Mouse (Mus musculus) heart, postnatal 14 days (tissue): ENCODE data around the gene Maml3. TPM values are rescaled to one million over a fixed set of nuclear protein-coding genes. Genes with fewer than 3 reads are reported as not detected.

Experiments used
- DNase-seq, 2 experiments: peaks; one replicate each; pipeline ENCODE4 v3.0.0; 2021 to 2022
- intact Hi-C: fragments of 180-260 bp; cut with DNase I; formaldehyde crosslinking; loops from one replicate; pipeline ENCODE4 v1.15.1; 2025
- total RNA-seq, 2 experiments: library from RNA; stranded (reverse); gene quantifications; 2 replicates each; pipeline ENCODE4 v1.2.3; 2021

Gene Maml3
- total RNA-seq, 2 experiments from 2014 or later: 3.7 to 5.0 TPM

GRCm38 (mm10) chr3:52099286-52099685 lies 5.6 kb downstream of the Maml3 start:
- no peak for DNase-seq
- intact Hi-C loops: no loop called here

- no peak for DNase-seq
Measured at GRCm38 (mm10) chr3:52091261-52091797, 13.5 kb downstream of the Maml3 start.

GRCm38 (mm10) chr3:52090230-52090873 lies 14.5 kb downstream of the Maml3 start:
- intact Hi-C loops: no loop called here

More at GRCm38 (mm10) chr3:52091261-52091797, 13.5 kb downstream of the Maml3 start:
- intact Hi-C loops: no loop called here

GRCm38 (mm10) chr3:52088458-52089341 lies 16.2 kb downstream of the Maml3 start:
- intact Hi-C loops: loop anchor here (5.0 kb wide), 1 partner anchor 41 kb away; no protein-coding TSS in a partner anchor
- peak; percentile 97 to 98 for DNase-seq

More at GRCm38 (mm10) chr3:52090230-52090873, 14.5 kb downstream of the Maml3 start:
- DNase-seq: no peak

GRCm38 (mm10) chr3:52087636-52088280 lies 17.1 kb downstream of the Maml3 start:
- intact Hi-C loops: loop anchor here (5.0 kb wide), 1 partner anchor 40 kb away; no protein-coding TSS in a partner anchor
- DNase-seq: no peak

GRCm38 (mm10) chr3:52078763-52079162 lies 26.1 kb downstream of the Maml3 start:
- DNase-seq: no peak
- intact Hi-C loops: no loop called here

- DNase-seq: no peak
- intact Hi-C loops: no loop called here
Measured at GRCm38 (mm10) chr3:52073959-52074358, 30.9 kb downstream of the Maml3 start.

- no peak for DNase-seq
- intact Hi-C loops: no loop called here
Measured at GRCm38 (mm10) chr3:52071996-52072395, 32.9 kb downstream of the Maml3 start.

GRCm38 (mm10) chr3:52070163-52070478 lies 34.8 kb downstream of the Maml3 start:
- intact Hi-C loops: no loop called here

GRCm38 (mm10) chr3:52069304-52070162 lies 35.3 kb downstream of the Maml3 start:
- peak; percentile 65 to 69 for DNase-seq
- intact Hi-C loops: no loop called here

More at GRCm38 (mm10) chr3:52070163-52070478, 34.8 kb downstream of the Maml3 start:
- no peak for DNase-seq

GRCm38 (mm10) chr3:52068885-52069284 lies 36.0 kb downstream of the Maml3 start:
- intact Hi-C loops: no loop called here
- no peak for DNase-seq

- DNase-seq: no peak
- intact Hi-C loops: no loop called here
Measured at GRCm38 (mm10) chr3:52067181-52067580, 37.7 kb downstream of the Maml3 start.

- intact Hi-C loops: no loop called here
- no peak for DNase-seq
Measured at GRCm38 (mm10) chr3:52066142-52066541, 38.7 kb downstream of the Maml3 start.

GRCm38 (mm10) chr3:52063261-52063655 lies 41.6 kb downstream of the Maml3 start:
- intact Hi-C loops: no loop called here
- no peak for DNase-seq

GRCm38 (mm10) chr3:52062389-52063260 lies 42.3 kb downstream of the Maml3 start:
- no peak for DNase-seq
- intact Hi-C loops: no loop called here

- no peak for DNase-seq
- intact Hi-C loops: no loop called here
Measured at GRCm38 (mm10) chr3:52061472-52062388, 43.1 kb downstream of the Maml3 start.

- DNase-seq: no peak
- intact Hi-C loops: no loop called here
Measured at GRCm38 (mm10) chr3:52060886-52061285, 44.0 kb downstream of the Maml3 start.

GRCm38 (mm10) chr3:52051801-52052200 lies 53.1 kb downstream of the Maml3 start:
- DNase-seq: no peak
- intact Hi-C loops: no loop called here
